Mouse (Mus musculus) forebrain, postnatal 0 days (tissue): ENCODE results near the gene Slc39a10. TPM values are rescaled to one million over a fixed set of nuclear protein-coding genes. Genes with fewer than 3 reads are reported as not detected.

ENCODE experiments used
- ATAC-seq: fragments of 200-750 bp; cut with Nextera tagmentation; 2 replicates; pipeline ENCODE4 v1.8.0; 2017; ENCODE audit warnings: mild to moderate bottlenecking, moderate library complexity
- DNase-seq: peaks from one replicate; pipeline ENCODE4 v3.0.0-alpha.2; 2015
- H3K27ac ChIP-seq: fragments of 300-500 bp; sonication (generic); 2 replicates; pipeline ENCODE4 v1.5.1; 2014; ENCODE audit warnings: low read depth, mild to moderate bottlenecking, antibody characterized with exemption, low read length, moderate library complexity, mixed read lengths
- H3K27me3 ChIP-seq: fragments of 300-500 bp; sonication (generic); 2 replicates; pipeline ENCODE4 v1.6.1; 2014; ENCODE audit warnings: mild to moderate bottlenecking, low read length, mixed read lengths; ENCODE audit not compliant: insufficient read depth
- H3K36me3 ChIP-seq: fragments of 300-500 bp; sonication (generic); 2 replicates; pipeline ENCODE4 v1.6.1; 2014; ENCODE audit warnings: mild to moderate bottlenecking, moderate library complexity; ENCODE audit not compliant: insufficient read depth
- H3K4me1 ChIP-seq: fragments of 300-500 bp; sonication (generic); 2 replicates; pipeline ENCODE4 v1.6.1; 2014; ENCODE audit warnings: antibody characterized with exemption; ENCODE audit not compliant: insufficient read depth
- H3K4me2 ChIP-seq: fragments of 300-500 bp; sonication (generic); 2 replicates; pipeline ENCODE4 v1.6.1; 2014; ENCODE audit warnings: low read depth, mild to moderate bottlenecking, moderate library complexity
- H3K4me3 ChIP-seq: fragments of 300-500 bp; sonication (generic); 2 replicates; pipeline ENCODE4 v1.5.1; 2014; ENCODE audit warnings: low read depth, low read length, mixed read lengths
- H3K9ac ChIP-seq: fragments of 300-500 bp; sonication (generic); 2 replicates; pipeline ENCODE4 v1.6.1; 2014; ENCODE audit warnings: mild to moderate bottlenecking
- H3K9me3 ChIP-seq: fragments of 300-500 bp; sonication (generic); 2 replicates; pipeline ENCODE4 v1.6.1; 2016; ENCODE audit warnings: low read length
- CTCF ChIP-seq: sonication (generic); IDR thresholded peaks from 2 replicates; pipeline ENCODE4 v1.5.1; 2016; ENCODE audit warnings: antibody characterized with exemption, control low read depth, low read depth
- WGBS: fragments of 180-500 bp; shearing (Covaris S2); extraction: QIAGEN DNeasy Blood & Tissue Kit; methylation state at CpG from one replicate; pipeline ENCODE4 v1.1.7; 2014; 5-methylcytosine and 5-hydroxymethylcytosine counted together
- polyA plus RNA-seq: library from polyadenylated mRNA; unstranded; fragments of >200 nt; fragmentation: Nextera tagmentation; extraction: Ambion mirVana; gene quantifications from 2 replicates; pipeline ENCODE4 v1.2.1, GENCODE M21; 2015
- total RNA-seq: library from RNA; depleted of rRNA; stranded (reverse); fragments of >200 nt; gene quantifications from 2 replicates; pipeline ENCODE4 v1.2.3, GENCODE M21; 2014

Gene Slc39a10
- total and polyA plus RNA-seq, 2 experiments from 2014 or later: 48.3 to 79.9 TPM

GRCm38 (mm10) chr1:46888726-46889125 is 3.9 kb downstream of the Slc39a10 start:
- no peaks in the 10 kb centered on the region for H3K9me3 ChIP-seq
- H3K4me2 ChIP-seq: no peak overlapping the region
- H3K27me3 ChIP-seq: no peaks in the 10 kb centered on the region
- no peak for TF ChIP-seq CTCF
- H3K27ac ChIP-seq: no peak overlapping the region
- H3K4me1 ChIP-seq: no peaks in the 10 kb centered on the region
- H3K4me3 ChIP-seq: no peak overlapping the region
- ATAC-seq: no peak
- WGBS: 67% methylated on average over 4 of the region's 4 CpGs
- no peak for DNase-seq
- no peaks in the 10 kb centered on the region for H3K36me3 ChIP-seq
- no peak overlapping the region for H3K9ac ChIP-seq

- 45% methylated on average over 2 of the region's 2 CpGs for WGBS
- Histone ChIP-seq H3K27me3 (no peaks in the 10 kb centered on the region), H3K36me3 (no peaks in the 10 kb centered on the region), H3K4me3 (no peak overlapping the region), H3K27ac (no peak overlapping the region), H3K4me2 (no peak overlapping the region), H3K9ac (no peak overlapping the region), H3K4me1 (no peaks in the 10 kb centered on the region), H3K9me3 (no peaks in the 10 kb centered on the region)
- ATAC-seq (no peak), DNase-seq (no peak)
- TF ChIP-seq CTCF: no peak
Observed at GRCm38 (mm10) chr1:46888324-46888723, 4.3 kb downstream of the Slc39a10 start.

GRCm38 (mm10) chr1:46887908-46888307 is 4.7 kb downstream of the Slc39a10 start:
- WGBS: 21% methylated on average over 6 of the region's 6 CpGs
- Histone ChIP-seq H3K9me3 (no peaks in the 10 kb centered on the region), H3K27ac (no peak overlapping the region), H3K36me3 (no peaks in the 10 kb centered on the region), H3K27me3 (no peaks in the 10 kb centered on the region), H3K9ac (no peak overlapping the region), H3K4me3 (no peak overlapping the region), H3K4me2 (no peak overlapping the region), H3K4me1 (no peaks in the 10 kb centered on the region)
- ATAC-seq (no peak), DNase-seq (no peak)
- TF ChIP-seq CTCF: no peak

- no peaks in the 10 kb centered on the region for H3K9me3 ChIP-seq
- no peaks in the 10 kb centered on the region for H3K4me1 ChIP-seq
- H3K9ac ChIP-seq: no peak overlapping the region
- no peak overlapping the region for H3K4me3 ChIP-seq
- no peak for TF ChIP-seq CTCF
- H3K27ac ChIP-seq: no peak overlapping the region
- 65% methylated on average over 9 of the region's 9 CpGs for WGBS
- H3K36me3 ChIP-seq: no peaks in the 10 kb centered on the region
- no peaks in the 10 kb centered on the region for H3K27me3 ChIP-seq
- H3K4me2 ChIP-seq: no peak overlapping the region
- no peak for DNase-seq
- no peak for ATAC-seq
Observed at GRCm38 (mm10) chr1:46886091-46886490, 6.6 kb downstream of the Slc39a10 start.

- Histone ChIP-seq H3K36me3 (no peaks in the 10 kb centered on the region), H3K4me1 (no peaks in the 10 kb centered on the region), H3K4me2 (no peak overlapping the region), H3K4me3 (no peak overlapping the region), H3K9me3 (no peaks in the 10 kb centered on the region), H3K9ac (no peak overlapping the region), H3K27ac (no peak overlapping the region), H3K27me3 (no peaks in the 10 kb centered on the region)
- ATAC-seq: no peak
- no peak for TF ChIP-seq CTCF
- 11% methylated on average over 3 of the region's 3 CpGs for WGBS
- no peak for DNase-seq
Observed at GRCm38 (mm10) chr1:46885231-46885630, 7.4 kb downstream of the Slc39a10 start.

GRCm38 (mm10) chr1:46879951-46880350 is 12.7 kb downstream of the Slc39a10 start:
- H3K27me3 ChIP-seq: no peaks in the 10 kb centered on the region
- TF ChIP-seq CTCF: no peak

GRCm38 (mm10) chr1:46873770-46874169 is 18.9 kb downstream of the Slc39a10 start:
- ATAC-seq (no peak), DNase-seq (no peak)
- H3K4me2 ChIP-seq: no peak overlapping the region
- TF ChIP-seq CTCF: no peak
- no peaks in the 10 kb centered on the region for H3K36me3 ChIP-seq
- H3K27me3 ChIP-seq: no peaks in the 10 kb centered on the region
- H3K9ac ChIP-seq: no peak overlapping the region
- H3K27ac ChIP-seq: no peak overlapping the region
- 77% methylated on average over 3 of the region's 3 CpGs for WGBS
- no peaks in the 10 kb centered on the region for H3K9me3 ChIP-seq
- no peak overlapping the region for H3K4me3 ChIP-seq
- H3K4me1 ChIP-seq: no peaks in the 10 kb centered on the region

More at GRCm38 (mm10) chr1:46879951-46880350, 12.7 kb downstream of the Slc39a10 start:
- no peaks in the 10 kb centered on the region for H3K4me1 ChIP-seq
- H3K4me2 ChIP-seq: no peak overlapping the region
- ATAC-seq: no peak
- no peaks in the 10 kb centered on the region for H3K36me3 ChIP-seq
- no peaks in the 10 kb centered on the region for H3K9me3 ChIP-seq
- no peak overlapping the region for H3K4me3 ChIP-seq
- no peak overlapping the region for H3K9ac ChIP-seq
- no peak for DNase-seq
- H3K27ac ChIP-seq: no peak overlapping the region

GRCm38 (mm10) chr1:46869788-46870187 is 22.9 kb downstream of the Slc39a10 start:
- Histone ChIP-seq H3K4me3 (no peak overlapping the region), H3K4me2 (no peak overlapping the region), H3K36me3 (no peaks in the 10 kb centered on the region), H3K27me3 (no peaks in the 10 kb centered on the region), H3K4me1 (no peaks in the 10 kb centered on the region), H3K9me3 (no peaks in the 10 kb centered on the region), H3K27ac (no peak overlapping the region), H3K9ac (no peak overlapping the region)
- DNase-seq: no peak
- ATAC-seq: no peak
- TF ChIP-seq CTCF: no peak
